Mouse (Mus musculus) heart, postnatal 0 days (tissue): ENCODE data around the gene Olfr1442.

ENCODE experiments used
- CTCF ChIP-seq: IDR thresholded peaks from 2 replicates; pipeline ENCODE4 v1.5.1; 2016; ENCODE audit warnings: antibody characterized with exemption, control low read depth, low read depth
- EP300 ChIP-seq: IDR thresholded peaks from 2 replicates; pipeline ENCODE4 v1.6.1; 2016; ENCODE audit warnings: antibody characterized with exemption, low read depth

DNA sequence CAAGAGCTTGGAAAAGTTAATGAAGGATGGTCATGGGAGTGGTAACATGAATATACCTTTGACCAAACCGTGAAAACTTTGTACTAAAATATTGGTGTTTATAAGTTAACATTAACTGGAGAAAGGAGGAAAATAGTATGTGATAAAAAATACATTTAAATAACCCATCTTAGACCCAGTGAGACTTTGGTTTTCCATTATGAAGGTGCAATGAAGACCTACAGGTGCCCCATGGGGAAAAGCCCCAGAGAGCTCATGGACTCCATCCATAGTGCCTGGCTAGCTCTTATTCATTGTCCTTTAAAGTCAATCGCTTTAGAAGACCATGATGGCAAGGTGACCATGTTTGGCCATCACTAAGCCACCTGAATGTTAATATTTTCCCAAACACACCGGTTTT, 7.6 kb downstream of the Olfr1442 start, which contains the start of gene Olfr1443:
- TF ChIP-seq CTCF = no peak
- TF ChIP-seq EP300 = no peak
